Mouse (Mus musculus): ENCODE results near the gene Slc25a44.
A peak's percentile ranks its signal among the peaks of the same experiment; 100 is the strongest.
"Not testable (repeated sequence)": the region's sequence is repeated elsewhere in the genome, so short reads cannot be mapped to it uniquely, and the experiment has no call there.

Slc25a44 gene

GRCm38 (mm10) chr3:88410645-88411031, 14.3 kb downstream of the Slc25a44 start:
- DNase-seq (ENCODE audit: low spot score) = no peak

GRCm38 (mm10) chr3:88409741-88410644, 14.9 kb downstream of the Slc25a44 start, which contains the start of gene Pmf1:
TSS of gene Pmf1 (minus strand) at chr3:88410331.
- peak; percentile 90 for DNase-seq (ENCODE audit: low spot score)

- no peak for DNase-seq (ENCODE audit: low spot score)
Measured at GRCm38 (mm10) chr3:88408953-88409352, 16.0 kb downstream of the Slc25a44 start.

GRCm38 (mm10) chr3:88407529-88407928, 17.4 kb downstream of the Slc25a44 start:
- no peak for DNase-seq (ENCODE audit: low spot score)

- DNase-seq (ENCODE audit: low spot score) = peak; percentile 74
Measured at GRCm38 (mm10) chr3:88407090-88407489, 17.8 kb downstream of the Slc25a44 start.

- DNase-seq (ENCODE audit: low spot score) = no peak
Measured at GRCm38 (mm10) chr3:88403522-88404230, 21.3 kb downstream of the Slc25a44 start.

GRCm38 (mm10) chr3:88398666-88399065, 26.3 kb downstream of the Slc25a44 start:
- DNase-seq (ENCODE audit: low spot score) = no peak

GRCm38 (mm10) chr3:88395742-88396141, 29.2 kb downstream of the Slc25a44 start:
- no peak for DNase-seq (ENCODE audit: low spot score)

GRCm38 (mm10) chr3:88395288-88395687, 29.7 kb downstream of the Slc25a44 start:
- no peak for DNase-seq (ENCODE audit: low spot score)

- DNase-seq (ENCODE audit: low spot score) = no peak
Measured at GRCm38 (mm10) chr3:88393776-88394375, 31.1 kb downstream of the Slc25a44 start.

- DNase-seq (ENCODE audit: low spot score) = no peak
Measured at GRCm38 (mm10) chr3:88384364-88384763, 40.6 kb downstream of the Slc25a44 start, which contains the start of gene Bglap. TSS of gene Bglap (minus strand) at chr3:88384464.

GRCm38 (mm10) chr3:88382383-88382782, 42.6 kb downstream of the Slc25a44 start:
- DNase-seq (ENCODE audit: low spot score) = not testable (repeated sequence)

GRCm38 (mm10) chr3:88381389-88382315, 43.3 kb downstream of the Slc25a44 start:
- not testable (repeated sequence) for DNase-seq (ENCODE audit: low spot score)

GRCm38 (mm10) chr3:88378599-88378998, 46.3 kb downstream of the Slc25a44 start, which contains the start of gene Bglap2:
TSS of gene Bglap2 (minus strand) at chr3:88378699.
- not testable (repeated sequence) for DNase-seq (ENCODE audit: low spot score)

GRCm38 (mm10) chr3:88376644-88377043, 48.3 kb downstream of the Slc25a44 start:
- DNase-seq (ENCODE audit: low spot score) = not testable (repeated sequence)

- peak; percentile 29 for DNase-seq (ENCODE audit: low spot score)
Measured at GRCm38 (mm10) chr3:88375750-88376626, 49.0 kb downstream of the Slc25a44 start.

- DNase-seq (ENCODE audit: low spot score) = not testable (repeated sequence)
Measured at GRCm38 (mm10) chr3:88372643-88373042, 52.3 kb downstream of the Slc25a44 start, which contains the start of gene Bglap3. TSS of gene Bglap3 (minus strand) at chr3:88372743.

- DNase-seq (ENCODE audit: low spot score) = not testable (repeated sequence)
Measured at GRCm38 (mm10) chr3:88368511-88368910, 56.4 kb downstream of the Slc25a44 start.

GRCm38 (mm10) chr3:88367517-88367916, 57.4 kb downstream of the Slc25a44 start:
- DNase-seq (ENCODE audit: low spot score) = not testable (repeated sequence)

GRCm38 (mm10) chr3:88366830-88367428, 58.0 kb downstream of the Slc25a44 start:
- peak; percentile 64 for DNase-seq (ENCODE audit: low spot score)
